Mouse (Mus musculus) CH12.LX (cell line): ENCODE results near the gene Fhit. TPM values are rescaled to one million over a fixed set of nuclear protein-coding genes. Genes with fewer than 3 reads are reported as not detected.

Experiments used
- DNase-seq: peaks from one replicate; pipeline ENCODE4 v3.0.0-alpha.2; 2013; ENCODE audit errors: extremely low read depth
- H3K27ac ChIP-seq: 2 replicates; pipeline ENCODE4 v1.5.1; 2012; ENCODE audit warnings: low read depth, mild to moderate bottlenecking, control low read depth, moderate library complexity; ENCODE audit not compliant: insufficient read depth
- H3K27me3 ChIP-seq: replicated peaks from 2 replicates; pipeline ENCODE3; 2012; ENCODE audit warnings: inconsistent platforms
- H3K36me3 ChIP-seq, 2 experiments: replicated peaks in 1 of 2; 2 replicates each; pipeline versions ENCODE3 to v1.6.1; 2012; ENCODE audit warnings: inconsistent platforms in 1 of 2, low read length in 1 of 2, mild to moderate bottlenecking in 1 of 2, mixed read lengths in 1 of 2, moderate library complexity in 1 of 2; ENCODE audit not compliant: control insufficient read depth in 1 of 2, insufficient read depth in 1 of 2
- H3K4me1 ChIP-seq, 2 experiments: 2 replicates each; pipeline ENCODE4 v1.6.1; 2012; ENCODE audit warnings: inconsistent platforms in 1 of 2, moderate library complexity in 1 of 2; ENCODE audit not compliant: insufficient read depth in 2 of 2, control insufficient read depth in 1 of 2
- H3K4me2 ChIP-seq: 2 replicates; pipeline ENCODE4 v1.6.1; 2012; ENCODE audit warnings: low read depth, mild to moderate bottlenecking, control low read depth; ENCODE audit not compliant: poor library complexity, insufficient read depth, severe bottlenecking
- H3K4me3 ChIP-seq, 3 experiments: fragments of 150-350 bp in 1 of 3; sonication (generic) in 1 of 3; replicated peaks in 1 of 3; 2 replicates each; pipeline versions ENCODE3 to v1.5.1; 2011 to 2012; ENCODE audit warnings: low read depth in 2 of 3, low read length in 2 of 3, mild to moderate bottlenecking in 2 of 3, moderate library complexity in 2 of 3, control low read depth in 1 of 3, improper control_type of control experiment in 1 of 3, inconsistent platforms in 1 of 3, mixed read lengths in 1 of 3; ENCODE audit not compliant: poor library complexity in 1 of 3
- H3K79me2 ChIP-seq: replicated peaks from 2 replicates; pipeline ENCODE4 v1.6.1; 2012; ENCODE audit warnings: mild to moderate bottlenecking, moderate library complexity; ENCODE audit not compliant: control insufficient read depth, poor library complexity, insufficient read depth, severe bottlenecking; ENCODE audit errors: extremely low read depth
- H3K9ac ChIP-seq: 2 replicates; pipeline ENCODE4 v1.6.1; 2012; ENCODE audit warnings: low read depth, mild to moderate bottlenecking, control low read depth, moderate library complexity; ENCODE audit not compliant: insufficient read depth
- H3K9me3 ChIP-seq: replicated peaks from 2 replicates; pipeline ENCODE3; 2012; ENCODE audit warnings: low read length, inconsistent platforms, mixed read lengths
- BHLHE40 ChIP-seq: IDR thresholded peaks from 2 replicates; pipeline ENCODE4 v1.6.1; 2011; ENCODE audit warnings: mild to moderate bottlenecking, low read depth, low read length, improper control_type of control experiment
- E2F4 ChIP-seq: IDR thresholded peaks from 2 replicates; pipeline ENCODE4 v1.6.1; 2011; ENCODE audit warnings: low read depth, low read length, improper control_type of control experiment; ENCODE audit not compliant: insufficient replicate concordance
- EP300 ChIP-seq: IDR thresholded peaks from 2 replicates; pipeline ENCODE4 v1.6.1; 2011; ENCODE audit warnings: low read length, improper control_type of control experiment
- ETS1 ChIP-seq: conservative IDR thresholded peaks from 2 replicates; pipeline ENCODE4 v1.6.1; 2012; ENCODE audit warnings: low read depth, mild to moderate bottlenecking, inconsistent platforms, low read length, improper control_type of control experiment, moderate library complexity
- HCFC1 ChIP-seq: IDR thresholded peaks from 2 replicates; pipeline ENCODE4 v1.6.1; 2012; ENCODE audit warnings: low read depth, mild to moderate bottlenecking, inconsistent platforms, low read length, improper control_type of control experiment
- IRF4 ChIP-seq: IDR thresholded peaks from 2 replicates; pipeline ENCODE4 v1.6.1; 2014; ENCODE audit warnings: low read depth, mild to moderate bottlenecking, inconsistent platforms, low read length, improper control_type of control experiment
- JUN ChIP-seq: IDR thresholded peaks from 2 replicates; pipeline ENCODE4 v1.6.1; 2011; ENCODE audit warnings: low read depth, mild to moderate bottlenecking, low read length, improper control_type of control experiment, moderate library complexity; ENCODE audit not compliant: insufficient read depth
- JUND ChIP-seq: conservative IDR thresholded peaks from 2 replicates; pipeline ENCODE4 v1.6.1; 2011; ENCODE audit warnings: low read depth, low read length, improper control_type of control experiment
- MAFK ChIP-seq: IDR thresholded peaks from 2 replicates; pipeline ENCODE4 v1.6.1; 2011; ENCODE audit warnings: low read length, improper control_type of control experiment; ENCODE audit not compliant: insufficient replicate concordance
- MAX ChIP-seq: IDR thresholded peaks from 2 replicates; pipeline ENCODE4 v1.6.1; 2011; ENCODE audit warnings: low read length, improper control_type of control experiment
- MAZ ChIP-seq: IDR thresholded peaks from 2 replicates; pipeline ENCODE4 v1.6.1; 2012; ENCODE audit warnings: low read depth, mild to moderate bottlenecking, inconsistent platforms, low read length, improper control_type of control experiment, moderate library complexity
- MEF2A ChIP-seq: IDR thresholded peaks from 2 replicates; pipeline ENCODE4 v1.6.1; 2014; ENCODE audit warnings: low read depth, mild to moderate bottlenecking, inconsistent platforms, low read length, improper control_type of control experiment, borderline replicate concordance
- NELFE ChIP-seq: IDR thresholded peaks from 2 replicates; pipeline ENCODE4 v1.6.1; 2011; ENCODE audit warnings: low read depth, low read length, improper control_type of control experiment
- SIN3A ChIP-seq: IDR thresholded peaks from 2 replicates; pipeline ENCODE4 v1.6.1; 2012; ENCODE audit warnings: low read length, improper control_type of control experiment, inconsistent platforms
- TBP ChIP-seq: conservative IDR thresholded peaks from 2 replicates; pipeline ENCODE4 v1.6.1; 2011; ENCODE audit warnings: low read depth, low read length, improper control_type of control experiment
- TCF12 ChIP-seq: IDR thresholded peaks from 2 replicates; pipeline ENCODE4 v1.6.1; 2014; ENCODE audit warnings: low read depth, mild to moderate bottlenecking, inconsistent platforms, low read length, improper control_type of control experiment
- USF2 ChIP-seq: conservative IDR thresholded peaks from 2 replicates; pipeline ENCODE4 v1.6.1; 2011; ENCODE audit warnings: low read depth, low read length, improper control_type of control experiment
- ZMIZ1 ChIP-seq: IDR thresholded peaks from 2 replicates; pipeline ENCODE4 v1.6.1; 2012; ENCODE audit warnings: low read depth, mild to moderate bottlenecking, inconsistent platforms, low read length, improper control_type of control experiment
- ZNF384 ChIP-seq: IDR thresholded peaks from 2 replicates; pipeline ENCODE4 v1.6.1; 2012; ENCODE audit warnings: low read depth, low read length, improper control_type of control experiment, inconsistent platforms
- dilution Hi-C: fragments of 300-500 bp; cut with MboI; formaldehyde crosslinking; loops from 2 replicates; pipeline ENCODE4 v1.14.3; 2020; ENCODE audit warnings: low sequenced_read_pairs; ENCODE audit not compliant: extremely low pct_unique_long_range_greater_than_20kb, extremely low pct_ligation_motif_present
- in situ Hi-C: fragments of 300-500 bp; cut with MboI; formaldehyde crosslinking; loops from 3 replicates; pipeline ENCODE4 v1.14.3; 2019; ENCODE audit warnings: low sequenced_read_pairs, low pct_ligation_motif_present, low pct_unique_long_range_greater_than_20kb, mixed read lengths
- polyA plus RNA-seq: library from polyadenylated mRNA; unstranded; fragments of >175 nt; gene quantifications from 2 replicates; pipeline ENCODE4 v1.2.1, GENCODE M21; 2012; ENCODE audit warnings: low read depth; ENCODE audit not compliant: insufficient read length
- total RNA-seq, 2 experiments: library from RNA; depleted of rRNA; stranded (reverse); fragments of 300-350 nt in 1 of 2; fragments of >200 nt in 1 of 2; gene quantifications; 2 replicates each; pipeline ENCODE4 v1.2.3; 2012 to 2014

Fhit gene
- total and polyA plus RNA-seq, 3 experiments: 0.64 to 1.9 (median 0.64) TPM

- dilution Hi-C loops (no loop called here), in situ Hi-C loops (no loop called here)
- peak; percentile 65 for DNase-seq
- no peaks in the 10 kb centered on the region for H3K36me3 ChIP-seq
- no peaks in the 10 kb centered on the region for H3K9me3 ChIP-seq
- H3K9ac ChIP-seq: peak overlapping the region; percentile 35; the same call in 1 of the 2 replicates
- TF ChIP-seq BHLHE40: peak; percentile 52; the same call in 1 of the 2 replicates
- no peak for TF ChIP-seq TBP
- TF ChIP-seq SIN3A: no peak
- no peak for TF ChIP-seq ZMIZ1
- peak; percentile 18; the same call in 1 of the 2 replicates for TF ChIP-seq ZNF384
- TF ChIP-seq EP300: peak; percentile 91
- peak; percentile 38; the same call in 1 of the 2 replicates for TF ChIP-seq MEF2A
- TF ChIP-seq JUND: no peak
- TF ChIP-seq IRF4: peak; percentile 79
- TF ChIP-seq, all 38 proteins: peak for 5
- H3K4me3 ChIP-seq: no peak overlapping the region
- H3K4me1 ChIP-seq: peaks cover 12 to 38% of the 10 kb centered on the region in 2 experiments
- no peaks in the 10 kb centered on the region for H3K79me2 ChIP-seq
- H3K4me2 ChIP-seq: peak overlapping the region; percentile 65; the same call in 1 of the 2 replicates
- peak overlapping the region; percentile 55; the same call in 1 of the 2 replicates for H3K27ac ChIP-seq
- H3K27me3 ChIP-seq: no peaks in the 10 kb centered on the region
Measured at GRCm38 (mm10) chr14:10439007-10439749, 722.7 kb downstream of the Fhit start.

DNA sequence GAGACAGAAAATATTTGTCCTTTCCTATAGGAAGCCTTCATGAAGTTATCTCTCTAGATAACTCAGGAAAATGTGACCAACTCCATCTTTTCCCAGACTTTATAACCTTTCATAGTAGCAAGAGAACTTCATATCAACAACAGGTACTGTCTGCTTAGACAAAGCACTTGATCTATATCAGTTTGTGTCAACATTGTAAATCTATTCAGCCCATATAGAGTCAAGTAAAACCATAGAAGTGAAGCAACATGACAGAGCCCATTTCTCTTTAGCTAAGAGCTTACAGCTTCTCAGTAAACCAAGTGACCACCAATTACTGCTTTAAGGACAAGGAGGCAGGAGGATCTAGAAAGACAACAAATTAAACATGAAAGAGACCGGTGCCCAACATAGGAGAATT, 725.6 kb downstream of the Fhit start:
- DNase-seq: no peak
- no peaks in the 10 kb centered on the region for H3K79me2 ChIP-seq
- no peak overlapping the region for H3K4me3 ChIP-seq
- in situ Hi-C loops (no loop called here), dilution Hi-C loops (no loop called here)
- H3K36me3 ChIP-seq: no peaks in the 10 kb centered on the region
- no peak overlapping the region for H3K4me2 ChIP-seq
- H3K27ac ChIP-seq: no peak overlapping the region
- peaks cover 9 to 36% of the 10 kb centered on the region in 2 experiments for H3K4me1 ChIP-seq
- H3K27me3 ChIP-seq: no peaks in the 10 kb centered on the region
- H3K9me3 ChIP-seq: no peaks in the 10 kb centered on the region
- TF ChIP-seq EP300 (no peak), MAFK (no peak), ETS1 (no peak), NELFE (no peak), TCF12 (no peak), JUN (no peak), HCFC1 (no peak), USF2 (no peak), E2F4 (no peak), MAX (no peak), MAZ (no peak)
- H3K9ac ChIP-seq: no peak overlapping the region
